Mouse (Mus musculus) layer of hippocampus, postnatal 10 days (tissue): Measurements from ENCODE around the gene Rhoj. TPM values are rescaled to one million over a fixed set of nuclear protein-coding genes. Genes with fewer than 3 reads are reported as not detected.
"Not testable (repeated sequence)": the region's sequence is repeated elsewhere in the genome, so short reads cannot be mapped to it uniquely, and the experiment has no call there.

ENCODE experiments used
- DNase-seq, 2 experiments: peaks; one replicate each; pipeline ENCODE4 v3.0.0; 2021; ENCODE audit warnings: low spot score in 2 of 2
- total RNA-seq, 2 experiments: library from RNA; stranded (reverse); gene quantifications; 2 replicates each; pipeline ENCODE4 v1.2.3; 2021

The Rhoj gene
- total RNA-seq, 2 experiments from 2014 or later, result 6.6 to 9.7 TPM

- DNase-seq, result no peak
Measured at GRCm38 (mm10) chr12:75391526-75391925, 83.4 kb downstream of the Rhoj start.

GRCm38 (mm10) chr12:75394011-75394773 lies 86.1 kb downstream of the Rhoj start:
- no peak for DNase-seq

- DNase-seq, result no peak
Measured at GRCm38 (mm10) chr12:75396616-75397015, 88.5 kb downstream of the Rhoj start.

- peak in 1 of 2 experiments; percentile 19 for DNase-seq
Measured at GRCm38 (mm10) chr12:75397077-75397476, 89.0 kb downstream of the Rhoj start.

GRCm38 (mm10) chr12:75412964-75413363 lies 104.8 kb downstream of the Rhoj start:
- DNase-seq, result no peak

- DNase-seq, result no peak
Measured at GRCm38 (mm10) chr12:75414991-75415390, 106.9 kb downstream of the Rhoj start.

GRCm38 (mm10) chr12:75416681-75417080 lies 108.6 kb downstream of the Rhoj start, which contains the start of gene Gphb5:
TSS of gene Gphb5 (minus strand) at chr12:75416781.
- DNase-seq, result no peak

- DNase-seq, result peak in 1 of 2 experiments; percentile 34
Measured at GRCm38 (mm10) chr12:75424359-75424758, 116.2 kb downstream of the Rhoj start.

- DNase-seq, result no peak
Measured at GRCm38 (mm10) chr12:75424817-75425216, 116.7 kb downstream of the Rhoj start.

- DNase-seq, result no peak
Measured at GRCm38 (mm10) chr12:75425882-75426281, 117.8 kb downstream of the Rhoj start.

GRCm38 (mm10) chr12:75428719-75429118 lies 120.6 kb downstream of the Rhoj start:
- no peak for DNase-seq

- no peak for DNase-seq
Measured at GRCm38 (mm10) chr12:75429685-75430396, 121.7 kb downstream of the Rhoj start.

- not testable (repeated sequence) for DNase-seq
Measured at GRCm38 (mm10) chr12:75432400-75432799, 124.3 kb downstream of the Rhoj start.

- DNase-seq, result no peak
Measured at GRCm38 (mm10) chr12:75446245-75446644, 138.1 kb downstream of the Rhoj start.

- peak; percentile 38 to 42 for DNase-seq
Measured at GRCm38 (mm10) chr12:75448921-75449320, 140.8 kb downstream of the Rhoj start.

- peak; percentile 28 to 49 for DNase-seq
Measured at GRCm38 (mm10) chr12:75449475-75449966, 141.4 kb downstream of the Rhoj start.

GRCm38 (mm10) chr12:75450011-75450410 lies 141.9 kb downstream of the Rhoj start:
- no peak for DNase-seq

GRCm38 (mm10) chr12:75450592-75450991 lies 142.5 kb downstream of the Rhoj start:
- no peak for DNase-seq
